Mouse (Mus musculus): ENCODE measurements around the gene Smap2. TPM values are rescaled to one million over a fixed set of nuclear protein-coding genes. Genes with fewer than 3 reads are reported as not detected.
A peak's percentile ranks its signal among the peaks of the same experiment; 100 is the strongest.

Smap2 gene
- polyA plus RNA-seq, 1 experiment from 2014 or later = 38.8 TPM

- ATAC-seq (replicated peaks; ENCODE audit: low FRiP score) = no peak
- 84% methylated on average over 4 of the region's 4 CpGs for WGBS
- no peak overlapping the region for H3K27ac ChIP-seq (ENCODE audit: low read depth, low read length)
Observed at GRCm38 (mm10) chr4:120975428-120975734, 41.7 kb downstream of the Smap2 start.

GRCm38 (mm10) chr4:120974711-120975427 is 42.2 kb downstream of the Smap2 start:
- Histone ChIP-seq H3K27ac (ENCODE audit: low read depth, low read length) (peak overlapping the region; percentile 6; the same call in 1 of the 2 replicates), H3K9ac (ENCODE audit: low read depth, low read length) (no peak overlapping the region), H3K4me1 (replicated peaks; ENCODE audit: control insufficient read depth, insufficient read depth, low read length) (no peaks in the 10 kb centered on the region), H3K27me3 (replicated peaks; ENCODE audit: control insufficient read depth, insufficient read depth, low read length) (no peaks in the 10 kb centered on the region), H3K4me3 (ENCODE audit: low read depth, low read length) (no peak overlapping the region), H3K36me3 (ENCODE audit: control insufficient read depth, insufficient read depth, low read length) (peaks cover 24% of the 10 kb centered on the region), H3K9me3 (ENCODE audit: control insufficient read depth, low read length) (no peaks in the 10 kb centered on the region), H3K4me2 (no peak overlapping the region)
- DNase-seq (ENCODE audit: low spot score) (no peak), ATAC-seq (replicated peaks; ENCODE audit: low FRiP score) (peak; percentile 77)
- 81% methylated on average over 11 of the region's 11 CpGs for WGBS

More at GRCm38 (mm10) chr4:120975428-120975734, 41.7 kb downstream of the Smap2 start:
- no peak for DNase-seq (ENCODE audit: low spot score)
- Histone ChIP-seq H3K9ac (ENCODE audit: low read depth, low read length) (no peak overlapping the region), H3K4me3 (ENCODE audit: low read depth, low read length) (no peak overlapping the region), H3K36me3 (ENCODE audit: control insufficient read depth, insufficient read depth, low read length) (peaks cover 24% of the 10 kb centered on the region), H3K9me3 (ENCODE audit: control insufficient read depth, low read length) (no peaks in the 10 kb centered on the region), H3K27me3 (replicated peaks; ENCODE audit: control insufficient read depth, insufficient read depth, low read length) (no peaks in the 10 kb centered on the region), H3K4me1 (replicated peaks; ENCODE audit: control insufficient read depth, insufficient read depth, low read length) (no peaks in the 10 kb centered on the region), H3K4me2 (no peak overlapping the region)

- no peak for ATAC-seq (replicated peaks; ENCODE audit: low FRiP score)
- 91% methylated on average over 8 of the region's 8 CpGs for whole genome bisulfite sequencing
Observed at GRCm38 (mm10) chr4:120971842-120972241, 45.2 kb downstream of the Smap2 start.

GRCm38 (mm10) chr4:120969382-120970146 is 47.5 kb downstream of the Smap2 start:
- H3K4me1 ChIP-seq (replicated peaks; ENCODE audit: control insufficient read depth, insufficient read depth, low read length) = no peaks in the 10 kb centered on the region
- H3K4me2 ChIP-seq = no peak overlapping the region
- ATAC-seq (replicated peaks; ENCODE audit: low FRiP score) (0 out of 2 replicates have a peak, but pooled peaks have one; percentile 44), DNase-seq (ENCODE audit: low spot score) (no peak)
- WGBS = 85% methylated on average over 5 of the region's 5 CpGs
- H3K4me3 ChIP-seq (ENCODE audit: low read depth, low read length) = no peak overlapping the region
- H3K36me3 ChIP-seq (ENCODE audit: control insufficient read depth, insufficient read depth, low read length) = peaks cover 24% of the 10 kb centered on the region
- no peak overlapping the region for H3K27ac ChIP-seq (ENCODE audit: low read depth, low read length)
- no peak overlapping the region for H3K9ac ChIP-seq (ENCODE audit: low read depth, low read length)
- H3K27me3 ChIP-seq (replicated peaks; ENCODE audit: control insufficient read depth, insufficient read depth, low read length) = no peaks in the 10 kb centered on the region
- no peaks in the 10 kb centered on the region for H3K9me3 ChIP-seq (ENCODE audit: control insufficient read depth, low read length)

More at GRCm38 (mm10) chr4:120971842-120972241, 45.2 kb downstream of the Smap2 start:
- H3K27ac ChIP-seq (ENCODE audit: low read depth, low read length) = no peak overlapping the region
- H3K36me3 ChIP-seq (ENCODE audit: control insufficient read depth, insufficient read depth, low read length) = peaks cover 27% of the 10 kb centered on the region
- no peaks in the 10 kb centered on the region for H3K9me3 ChIP-seq (ENCODE audit: control insufficient read depth, low read length)
- no peak overlapping the region for H3K9ac ChIP-seq (ENCODE audit: low read depth, low read length)
- no peak overlapping the region for H3K4me2 ChIP-seq
- DNase-seq (ENCODE audit: low spot score) = no peak
- H3K27me3 ChIP-seq (replicated peaks; ENCODE audit: control insufficient read depth, insufficient read depth, low read length) = no peaks in the 10 kb centered on the region
- H3K4me1 ChIP-seq (replicated peaks; ENCODE audit: control insufficient read depth, insufficient read depth, low read length) = no peaks in the 10 kb centered on the region
- no peak overlapping the region for H3K4me3 ChIP-seq (ENCODE audit: low read depth, low read length)

GRCm38 (mm10) chr4:120968486-120968885 is 48.6 kb downstream of the Smap2 start:
- Histone ChIP-seq H3K4me1 (replicated peaks; ENCODE audit: control insufficient read depth, insufficient read depth, low read length) (no peaks in the 10 kb centered on the region), H3K4me3 (ENCODE audit: low read depth, low read length) (no peak overlapping the region), H3K9me3 (ENCODE audit: control insufficient read depth, low read length) (no peaks in the 10 kb centered on the region), H3K9ac (ENCODE audit: low read depth, low read length) (no peak overlapping the region), H3K4me2 (no peak overlapping the region), H3K27ac (ENCODE audit: low read depth, low read length) (no peak overlapping the region), H3K27me3 (replicated peaks; ENCODE audit: control insufficient read depth, insufficient read depth, low read length) (no peaks in the 10 kb centered on the region), H3K36me3 (ENCODE audit: control insufficient read depth, insufficient read depth, low read length) (peaks cover 24% of the 10 kb centered on the region)
- ATAC-seq (replicated peaks; ENCODE audit: low FRiP score) = no peak
- DNase-seq (ENCODE audit: low spot score) = no peak
- 91% methylated on average over 9 of the region's 9 CpGs for WGBS

- ATAC-seq (replicated peaks; ENCODE audit: low FRiP score) (no peak), DNase-seq (ENCODE audit: low spot score) (no peak)
Observed at GRCm38 (mm10) chr4:120955586-120955985, 61.5 kb downstream of the Smap2 start.

GRCm38 (mm10) chr4:120953667-120954066 is 63.4 kb downstream of the Smap2 start:
- H3K27ac ChIP-seq (ENCODE audit: low read depth, low read length) = peak overlapping the region; percentile 90
- H3K4me1 ChIP-seq (replicated peaks; ENCODE audit: control insufficient read depth, insufficient read depth, low read length) = peaks cover 20% of the 10 kb centered on the region
- H3K4me3 ChIP-seq (ENCODE audit: low read depth, low read length) = no peak overlapping the region
- no peak for ATAC-seq (replicated peaks; ENCODE audit: low FRiP score)
- H3K9ac ChIP-seq (ENCODE audit: low read depth, low read length) = no peak overlapping the region
- no peak overlapping the region for H3K4me2 ChIP-seq
- no peaks in the 10 kb centered on the region for H3K36me3 ChIP-seq (ENCODE audit: control insufficient read depth, insufficient read depth, low read length)
- no peaks in the 10 kb centered on the region for H3K9me3 ChIP-seq (ENCODE audit: control insufficient read depth, low read length)
- no peak for DNase-seq (ENCODE audit: low spot score)
- WGBS = 90% methylated on average over 1 of the region's 1 CpGs
- H3K27me3 ChIP-seq (replicated peaks; ENCODE audit: control insufficient read depth, insufficient read depth, low read length) = no peaks in the 10 kb centered on the region

More at GRCm38 (mm10) chr4:120955586-120955985, 61.5 kb downstream of the Smap2 start:
- H3K4me2 ChIP-seq = no peak overlapping the region
- H3K27ac ChIP-seq (ENCODE audit: low read depth, low read length) = no peak overlapping the region
- H3K9ac ChIP-seq (ENCODE audit: low read depth, low read length) = no peak overlapping the region
- peaks cover 13% of the 10 kb centered on the region for H3K4me1 ChIP-seq (replicated peaks; ENCODE audit: control insufficient read depth, insufficient read depth, low read length)
- WGBS = 84% methylated on average over 1 of the region's 1 CpGs
- no peaks in the 10 kb centered on the region for H3K27me3 ChIP-seq (replicated peaks; ENCODE audit: control insufficient read depth, insufficient read depth, low read length)
- H3K36me3 ChIP-seq (ENCODE audit: control insufficient read depth, insufficient read depth, low read length) = no peaks in the 10 kb centered on the region
- no peak overlapping the region for H3K4me3 ChIP-seq (ENCODE audit: low read depth, low read length)
- H3K9me3 ChIP-seq (ENCODE audit: control insufficient read depth, low read length) = no peaks in the 10 kb centered on the region

GRCm38 (mm10) chr4:120953038-120953437 is 64.0 kb downstream of the Smap2 start:
- Histone ChIP-seq H3K36me3 (ENCODE audit: control insufficient read depth, insufficient read depth, low read length) (no peaks in the 10 kb centered on the region), H3K9ac (ENCODE audit: low read depth, low read length) (no peak overlapping the region), H3K4me3 (ENCODE audit: low read depth, low read length) (no peak overlapping the region), H3K4me1 (replicated peaks; ENCODE audit: control insufficient read depth, insufficient read depth, low read length) (peaks cover 21% of the 10 kb centered on the region), H3K4me2 (peak overlapping the region; percentile 93), H3K27me3 (replicated peaks; ENCODE audit: control insufficient read depth, insufficient read depth, low read length) (no peaks in the 10 kb centered on the region), H3K9me3 (ENCODE audit: control insufficient read depth, low read length) (no peaks in the 10 kb centered on the region), H3K27ac (ENCODE audit: low read depth, low read length) (peak overlapping the region; percentile 90)
- ATAC-seq (replicated peaks; ENCODE audit: low FRiP score) = peak; percentile 48
- 40% methylated on average over 4 of the region's 4 CpGs for WGBS
- no peak for DNase-seq (ENCODE audit: low spot score)

All from liver, embryonic 11.5 days (tissue).